Mouse (Mus musculus): ENCODE measurements at regions not wholly inside any gene's neighbourhood (a gene's known extent, or its start where the extent isn't known, plus 50 kb on each side); places are given as distances from the start of the nearest gene placed in this dataset.
A peak's percentile ranks its signal among the peaks of the same experiment; 100 is the strongest.

GRCm38 (mm10) chr14:76351856-76352255 is 62.9 kb upstream of the Tsc22d1 start:
- ATAC-seq (replicated peaks; ENCODE audit: insufficient number of reproducible peaks, low FRiP score, low TSS enrichment, low read depth): no peak
- no peak overlapping the region for H3K4me2 ChIP-seq (ENCODE audit: low read depth, low read length)
- 52% methylated on average over 9 of the region's 9 CpGs for WGBS
- DNase-seq (ENCODE audit: low spot score): no peak
- H3K36me3 ChIP-seq (replicated peaks; ENCODE audit: control insufficient read depth, insufficient read depth, low read depth, low read length): no peaks in the 10 kb centered on the region
- no peak overlapping the region for H3K4me3 ChIP-seq (ENCODE audit: low read depth, low read length)
- H3K27me3 ChIP-seq (ENCODE audit: control insufficient read depth, insufficient read depth, low read length): no peaks in the 10 kb centered on the region
- no peak overlapping the region for H3K9ac ChIP-seq (replicated peaks; ENCODE audit: low read length)
- H3K9me3 ChIP-seq (replicated peaks; ENCODE audit: control insufficient read depth, low read length): no peaks in the 10 kb centered on the region
- no peaks in the 10 kb centered on the region for H3K4me1 ChIP-seq (ENCODE audit: control insufficient read depth, insufficient read depth, low read length)
- no peak overlapping the region for H3K27ac ChIP-seq (replicated peaks; ENCODE audit: low read depth, low read length)

DNA sequence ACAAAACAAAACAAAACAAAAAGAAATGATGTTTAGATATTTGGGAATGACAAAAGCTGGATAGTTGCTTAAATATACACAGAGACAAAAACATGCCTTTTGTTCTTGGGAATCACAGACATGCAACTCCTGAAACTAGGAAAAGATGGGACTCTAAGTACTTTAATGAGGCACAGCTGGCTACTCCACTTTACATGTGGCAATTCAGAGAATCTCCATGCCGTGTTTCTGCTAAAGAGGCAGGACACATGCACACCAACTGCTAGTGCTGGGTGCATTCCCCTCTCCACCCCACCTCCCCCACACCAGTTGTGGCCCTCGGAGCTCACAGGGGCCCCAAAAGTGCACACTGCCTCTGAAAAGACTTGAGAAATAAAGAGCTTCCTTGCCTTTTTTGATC is 58.6 kb upstream of the Tsc22d1 start:
- peak; percentile 50 for DNase-seq (ENCODE audit: low spot score)
- no peak overlapping the region for H3K27ac ChIP-seq (replicated peaks; ENCODE audit: low read depth, low read length)
- 33% methylated on average over 2 of the region's 2 CpGs for WGBS

GRCm38 (mm10) chr14:76359837-76360410 is 54.8 kb upstream of the Tsc22d1 start:
- H3K27ac ChIP-seq (replicated peaks; ENCODE audit: low read depth, low read length): no peak overlapping the region
- no peaks in the 10 kb centered on the region for H3K4me1 ChIP-seq (ENCODE audit: control insufficient read depth, insufficient read depth, low read length)
- no peaks in the 10 kb centered on the region for H3K27me3 ChIP-seq (ENCODE audit: control insufficient read depth, insufficient read depth, low read length)
- no peak overlapping the region for H3K4me3 ChIP-seq (ENCODE audit: low read depth, low read length)
- H3K9me3 ChIP-seq (replicated peaks; ENCODE audit: control insufficient read depth, low read length): 0 out of 2 replicates have a peak, but pooled peaks cover 3% of the 10 kb centered on the region
- H3K36me3 ChIP-seq (replicated peaks; ENCODE audit: control insufficient read depth, insufficient read depth, low read depth, low read length): no peaks in the 10 kb centered on the region
- ATAC-seq (replicated peaks; ENCODE audit: insufficient number of reproducible peaks, low FRiP score, low TSS enrichment, low read depth) (no peak), DNase-seq (ENCODE audit: low spot score) (no peak)
- WGBS: 87% methylated on average over 11 of the region's 11 CpGs
- no peak overlapping the region for H3K4me2 ChIP-seq (ENCODE audit: low read depth, low read length)
- H3K9ac ChIP-seq (replicated peaks; ENCODE audit: low read length): no peak overlapping the region

More for the DNA sequence above, 58.6 kb upstream of the Tsc22d1 start:
- H3K36me3 ChIP-seq (replicated peaks; ENCODE audit: control insufficient read depth, insufficient read depth, low read depth, low read length): no peaks in the 10 kb centered on the region
- no peak overlapping the region for H3K9ac ChIP-seq (replicated peaks; ENCODE audit: low read length)
- no peaks in the 10 kb centered on the region for H3K27me3 ChIP-seq (ENCODE audit: control insufficient read depth, insufficient read depth, low read length)
- H3K4me3 ChIP-seq (ENCODE audit: low read depth, low read length): no peak overlapping the region
- ATAC-seq (replicated peaks; ENCODE audit: insufficient number of reproducible peaks, low FRiP score, low TSS enrichment, low read depth): no peak
- no peaks in the 10 kb centered on the region for H3K4me1 ChIP-seq (ENCODE audit: control insufficient read depth, insufficient read depth, low read length)
- H3K9me3 ChIP-seq (replicated peaks; ENCODE audit: control insufficient read depth, low read length): 0 out of 2 replicates have a peak, but pooled peaks cover 3% of the 10 kb centered on the region
- no peak overlapping the region for H3K4me2 ChIP-seq (ENCODE audit: low read depth, low read length)

DNA sequence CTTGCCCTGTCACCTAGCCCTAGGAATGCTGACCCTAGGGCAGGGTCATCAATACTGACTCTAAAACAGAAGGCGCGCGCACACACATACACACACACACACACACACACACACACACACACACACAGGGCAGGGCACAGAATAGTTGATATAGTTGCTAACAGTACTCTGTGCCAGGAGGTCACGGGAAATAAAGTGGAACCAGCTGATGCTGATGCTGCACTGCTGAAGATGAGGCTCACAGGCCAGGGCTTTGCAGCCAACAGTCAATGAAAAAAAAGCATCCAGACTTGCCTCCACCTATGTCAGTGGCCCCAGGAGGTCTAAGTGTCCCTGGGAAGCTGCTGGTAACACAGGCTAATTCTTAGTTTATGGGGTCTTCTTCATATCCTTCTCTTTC is 50.7 kb upstream of the Tsc22d1 start:
- H3K4me1 ChIP-seq (ENCODE audit: control insufficient read depth, insufficient read depth, low read length): no peaks in the 10 kb centered on the region
- H3K36me3 ChIP-seq (replicated peaks; ENCODE audit: control insufficient read depth, insufficient read depth, low read depth, low read length): no peaks in the 10 kb centered on the region
- ATAC-seq (replicated peaks; ENCODE audit: insufficient number of reproducible peaks, low FRiP score, low TSS enrichment, low read depth) (no peak), DNase-seq (ENCODE audit: low spot score) (peak; percentile 61)
- H3K4me2 ChIP-seq (ENCODE audit: low read depth, low read length): no peak overlapping the region
- H3K27me3 ChIP-seq (ENCODE audit: control insufficient read depth, insufficient read depth, low read length): no peaks in the 10 kb centered on the region
- WGBS: 63% methylated on average over 4 of the region's 4 CpGs
- no peak overlapping the region for H3K27ac ChIP-seq (replicated peaks; ENCODE audit: low read depth, low read length)
- H3K9ac ChIP-seq (replicated peaks; ENCODE audit: low read length): no peak overlapping the region
- no peak overlapping the region for H3K4me3 ChIP-seq (ENCODE audit: low read depth, low read length)
- 0 out of 2 replicates have a peak, but pooled peaks cover under 1% of the 10 kb centered on the region for H3K9me3 ChIP-seq (replicated peaks; ENCODE audit: control insufficient read depth, low read length)

Measured in embryonic facial prominence, embryonic 11.5 days (tissue).